Mouse (Mus musculus) hindbrain, embryonic 15.5 days (tissue): ENCODE measurements around the gene Zfp882. TPM values are rescaled to one million over a fixed set of nuclear protein-coding genes. Genes with fewer than 3 reads are reported as not detected.
A peak's percentile ranks its signal among the peaks of the same experiment; 100 is the strongest.
"Not testable (repeated sequence)": the region's sequence is repeated elsewhere in the genome, so short reads cannot be mapped to it uniquely, and the experiment has no call there.

Experiments
- ATAC-seq: fragments of 200-750 bp; cut with Nextera tagmentation; 2 replicates; pipeline ENCODE4 v1.8.0; 2017; ENCODE audit warnings: low read depth, moderate number of reproducible peaks, moderate TSS enrichment; ENCODE audit not compliant: low FRiP score
- H3K27ac ChIP-seq: fragments of 300-500 bp; sonication (generic); replicated peaks from 2 replicates; pipeline ENCODE4 v1.5.1; 2015; ENCODE audit warnings: mild to moderate bottlenecking, inconsistent platforms
- H3K27me3 ChIP-seq: fragments of 300-500 bp; sonication (generic); 2 replicates; pipeline ENCODE4 v1.6.1; 2015; ENCODE audit warnings: control low read depth, inconsistent platforms
- H3K36me3 ChIP-seq: fragments of 300-500 bp; sonication (generic); 2 replicates; pipeline ENCODE4 v1.6.1; 2015; ENCODE audit warnings: control low read depth, inconsistent platforms
- H3K4me1 ChIP-seq: fragments of 300-500 bp; sonication (generic); replicated peaks from 2 replicates; pipeline ENCODE4 v1.6.1; 2015; ENCODE audit warnings: control low read depth, inconsistent platforms
- H3K4me2 ChIP-seq: fragments of 300-500 bp; sonication (generic); 2 replicates; pipeline ENCODE4 v1.6.1; 2015; ENCODE audit warnings: moderate library complexity, mild to moderate bottlenecking, inconsistent platforms
- H3K4me3 ChIP-seq: fragments of 300-500 bp; sonication (generic); 2 replicates; pipeline ENCODE4 v1.5.1; 2015; ENCODE audit warnings: mild to moderate bottlenecking, inconsistent platforms
- H3K9ac ChIP-seq: fragments of 300-500 bp; sonication (generic); 2 replicates; pipeline ENCODE4 v1.6.1; 2015; ENCODE audit warnings: inconsistent platforms
- H3K9me3 ChIP-seq: fragments of 300-500 bp; sonication (generic); 2 replicates; pipeline ENCODE4 v1.6.1; 2016; ENCODE audit warnings: control low read depth, inconsistent platforms
- WGBS: fragments of 180-500 bp; shearing (Covaris S2); methylation state at CpG from one replicate; pipeline ENCODE4 v1.1.7; 2015; 5-methylcytosine and 5-hydroxymethylcytosine counted together
- polyA plus RNA-seq: library from polyadenylated mRNA; unstranded; fragments of >200 nt; fragmentation: Nextera tagmentation; extraction: Ambion mirVana; gene quantifications from 2 replicates; pipeline ENCODE4 v1.2.1, GENCODE M21; 2015

Zfp882 gene
- polyA plus RNA-seq, result 14.2 and 16.7 TPM in 2 replicates

DNA sequence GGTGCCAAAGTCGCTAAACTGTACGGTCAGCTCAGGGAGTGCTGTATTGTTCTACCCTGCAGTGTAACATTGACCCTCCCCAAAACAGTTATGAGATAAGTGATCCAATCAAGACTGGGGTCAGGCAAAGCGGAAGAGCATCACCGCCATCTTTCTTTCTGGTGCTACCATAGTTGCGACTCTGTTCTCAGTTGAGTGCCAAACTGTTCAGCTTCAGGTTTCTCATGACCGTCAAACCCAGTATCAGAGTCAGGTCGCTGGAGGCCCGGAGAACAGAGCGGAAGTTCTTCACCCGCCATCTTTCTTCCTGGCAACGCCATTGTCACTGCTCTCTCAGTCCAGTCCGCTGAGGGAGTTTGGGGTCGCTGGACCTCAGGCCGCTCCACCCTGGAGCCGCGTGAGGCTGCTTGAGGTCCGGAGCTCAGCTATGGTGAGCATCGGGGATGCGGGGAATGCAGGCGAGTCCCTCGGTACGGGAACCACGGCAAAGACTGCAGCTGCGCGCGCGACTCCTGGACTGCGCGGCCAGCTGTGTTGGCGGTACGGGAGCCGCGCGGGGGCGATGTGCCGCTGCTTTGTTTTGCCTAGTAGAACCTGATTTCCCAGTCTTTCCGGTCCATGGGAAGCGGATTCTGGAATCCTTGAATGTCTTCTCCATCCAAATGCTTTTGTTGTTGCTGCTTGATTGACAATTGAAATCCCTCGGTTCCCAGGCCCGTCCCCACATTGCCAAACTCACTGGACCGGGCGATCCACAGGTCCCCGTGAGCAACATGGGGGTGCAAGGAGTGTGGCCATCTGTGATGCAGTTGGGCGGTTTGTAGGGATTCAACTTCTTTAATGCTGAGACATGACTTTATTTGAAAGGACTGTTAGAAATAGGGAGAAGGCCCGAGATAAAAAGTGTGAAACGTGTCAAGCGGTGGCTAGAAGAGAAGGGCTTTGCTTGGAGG, at the start of gene Zfp882, which contains the start of gene Zfp617:
TSS of gene Zfp882 (plus strand) at position 300 of the 953 bp plus-strand sequence.
TSS of gene Zfp617 (plus strand) at position 327 of the 953 bp plus-strand sequence.
- Histone ChIP-seq H3K36me3 (peaks cover 7% of the 10 kb centered on the region), H3K27me3 (0 out of 2 replicates have a peak, but pooled peaks cover 2% of the 10 kb centered on the region), H3K4me1 (peaks cover 19% of the 10 kb centered on the region), H3K9me3 (no peaks in the 10 kb centered on the region), H3K4me2 (peak within 1 kb of the TSS; percentile 51), H3K4me3 (peak within 1 kb of the TSS; percentile 71), H3K27ac (peak within 1 kb of the TSS; percentile 99), H3K9ac (peak within 1 kb of the TSS; percentile 92)
- peak; percentile 98 for ATAC-seq
- 2% methylated on average over 47 of the region's 47 CpGs for WGBS

DNA sequence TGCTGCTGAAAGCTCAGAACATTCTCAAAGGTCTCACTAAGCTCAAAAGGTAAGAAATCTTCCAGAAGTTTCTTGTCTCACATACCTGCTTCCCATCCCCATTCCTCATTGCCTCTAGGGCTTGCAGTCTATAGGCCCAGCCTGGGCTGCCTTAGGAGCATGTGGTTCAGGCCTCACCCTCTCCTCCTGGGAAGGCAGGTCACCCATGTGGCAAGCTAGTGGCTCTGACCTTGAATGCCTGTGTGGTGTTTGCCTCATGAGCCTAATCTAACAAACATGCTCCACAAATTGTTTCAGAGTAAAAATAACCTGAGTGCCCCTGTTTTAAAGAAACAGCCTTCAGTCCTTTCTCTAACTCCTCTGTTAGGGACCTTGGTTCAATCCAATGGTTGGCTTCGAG, 46.9 kb upstream of the Zfp882 start:
- ATAC-seq, result not testable (repeated sequence)
- WGBS, result 77% methylated on average over 1 of the region's 1 CpGs

GRCm38 (mm10) chr8:71862038-71862437, 46.4 kb upstream of the Zfp882 start:
- not testable (repeated sequence) for H3K9me3 ChIP-seq, H3K4me2 ChIP-seq, H3K27me3 ChIP-seq, H3K27ac ChIP-seq, ATAC-seq, H3K4me3 ChIP-seq, H3K36me3 ChIP-seq, H3K9ac ChIP-seq, H3K4me1 ChIP-seq

More for the DNA sequence above, 46.9 kb upstream of the Zfp882 start:
- not testable (repeated sequence) for H3K27me3 ChIP-seq, H3K36me3 ChIP-seq, H3K9me3 ChIP-seq, H3K9ac ChIP-seq, H3K4me1 ChIP-seq, H3K4me3 ChIP-seq, H3K27ac ChIP-seq, H3K4me2 ChIP-seq

GRCm38 (mm10) chr8:71881618-71882274, 26.7 kb upstream of the Zfp882 start, which contains the start of gene Zfp709:
Zfp709 (plus strand) TSS chr8:71882019.
- Histone ChIP-seq H3K27me3 (no peaks in the 10 kb centered on the region), H3K4me2 (peak within 1 kb of the TSS; percentile 80), H3K36me3 (peaks cover 22% of the 10 kb centered on the region), H3K9me3 (peaks cover 11% of the 10 kb centered on the region; the same call in 1 of the 2 replicates), H3K4me1 (peaks cover 15% of the 10 kb centered on the region), H3K4me3 (peak within 1 kb of the TSS; percentile 75), H3K27ac (peak within 1 kb of the TSS; percentile 79), H3K9ac (peak within 1 kb of the TSS; percentile 85)
- WGBS, result 4% methylated on average over 34 of the region's 45 CpGs
- peak; percentile 97 for ATAC-seq

DNA sequence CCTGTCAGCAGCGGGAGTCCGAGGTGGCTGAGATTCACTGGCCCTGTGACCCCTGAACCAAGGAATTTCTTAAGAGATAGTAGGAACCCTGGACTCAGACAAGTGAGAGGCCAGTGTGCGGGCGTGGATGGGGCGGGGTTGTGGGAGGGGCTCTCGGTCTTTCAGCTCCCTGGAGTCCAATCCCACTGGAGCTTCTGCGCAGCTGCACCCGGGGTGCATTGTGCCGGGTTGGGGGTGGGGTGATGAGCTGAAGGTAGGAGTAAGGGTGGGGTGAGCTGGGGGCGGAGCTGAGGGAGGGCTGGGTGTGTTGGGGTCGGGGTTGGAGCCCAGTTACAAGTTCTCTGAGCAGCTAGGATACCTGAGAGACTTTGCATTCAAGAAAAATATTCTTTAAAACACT, 7.7 kb upstream of the Zfp882 start:
- not testable (repeated sequence) for ATAC-seq, H3K36me3 ChIP-seq
- 31% methylated on average over 11 of the region's 11 CpGs for WGBS

GRCm38 (mm10) chr8:71903084-71903483, 5.3 kb upstream of the Zfp882 start:
- H3K36me3 ChIP-seq, H3K27me3 ChIP-seq, H3K4me1 ChIP-seq, ATAC-seq, H3K4me3 ChIP-seq, H3K9ac ChIP-seq, H3K4me2 ChIP-seq, H3K9me3 ChIP-seq, H3K27ac ChIP-seq: not testable (repeated sequence)
- 73% methylated on average over 1 of the region's 1 CpGs for WGBS

More for the DNA sequence above, 7.7 kb upstream of the Zfp882 start:
- not testable (repeated sequence) for H3K4me3 ChIP-seq, H3K4me1 ChIP-seq, H3K27me3 ChIP-seq, H3K27ac ChIP-seq, H3K9ac ChIP-seq, H3K4me2 ChIP-seq, H3K9me3 ChIP-seq

- H3K9ac ChIP-seq, result no peak overlapping the region
- WGBS, result 96% methylated on average over 1 of the region's 1 CpGs
- no peak overlapping the region for H3K27ac ChIP-seq
- H3K4me1 ChIP-seq, result peaks cover 19% of the 10 kb centered on the region
- no peak overlapping the region for H3K4me2 ChIP-seq
- H3K27me3 ChIP-seq, result 0 out of 2 replicates have a peak, but pooled peaks cover 2% of the 10 kb centered on the region
- no peaks in the 10 kb centered on the region for H3K9me3 ChIP-seq
- H3K36me3 ChIP-seq, result no peaks in the 10 kb centered on the region
- no peak overlapping the region for H3K4me3 ChIP-seq
- ATAC-seq, result no peak
These were observed 1.6 kb upstream of the Zfp882 start for GRCm38 (mm10) chr8:71906809-71907208.

GRCm38 (mm10) chr8:71907798-71908257, 580 bp upstream of the Zfp882 start:
- H3K9me3 ChIP-seq, result no peaks in the 10 kb centered on the region
- no peak overlapping the region for H3K9ac ChIP-seq
- peaks cover 19% of the 10 kb centered on the region for H3K4me1 ChIP-seq
- WGBS, result 98% methylated on average over 5 of the region's 5 CpGs
- H3K4me2 ChIP-seq, result peak overlapping the region; percentile 51
- H3K27me3 ChIP-seq, result 0 out of 2 replicates have a peak, but pooled peaks cover 2% of the 10 kb centered on the region
- ATAC-seq, result no peak
- peak overlapping the region; percentile 71 for H3K4me3 ChIP-seq
- H3K27ac ChIP-seq, result peak overlapping the region; percentile 99
- peaks cover 1% of the 10 kb centered on the region; the same call in 1 of the 2 replicates for H3K36me3 ChIP-seq

DNA sequence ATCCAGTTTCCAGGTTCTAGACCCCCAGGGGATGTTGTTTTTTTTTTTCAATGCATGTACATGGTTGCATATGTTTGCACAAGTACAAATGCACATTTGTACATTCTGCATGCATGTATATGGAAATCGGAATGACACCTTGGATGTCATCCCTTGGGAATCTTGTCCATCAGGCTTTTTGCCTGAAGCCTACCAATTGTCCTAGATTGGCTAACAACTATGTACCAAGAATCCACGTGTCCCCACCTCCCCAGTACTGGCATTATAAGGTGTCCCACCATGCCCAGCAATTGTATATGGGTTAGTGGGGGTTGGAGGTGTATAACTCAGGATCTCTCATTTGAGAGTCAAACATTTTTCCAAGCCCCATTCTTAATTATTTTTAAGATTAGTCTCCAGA, 3.9 kb downstream of the Zfp882 start:
- H3K9me3 ChIP-seq, result no peaks in the 10 kb centered on the region
- no peak overlapping the region for H3K4me2 ChIP-seq
- H3K27ac ChIP-seq, result no peak overlapping the region

GRCm38 (mm10) chr8:71922567-71923401, 14.4 kb downstream of the Zfp882 start:
- Histone ChIP-seq H3K4me1 (peaks cover 14% of the 10 kb centered on the region), H3K27me3 (no peaks in the 10 kb centered on the region), H3K4me2 (peak overlapping the region; percentile 64), H3K4me3 (peak overlapping the region; percentile 79), H3K9ac (peak overlapping the region; percentile 69), H3K27ac (peak overlapping the region; percentile 96), H3K36me3 (no peaks in the 10 kb centered on the region), H3K9me3 (no peaks in the 10 kb centered on the region)
- ATAC-seq, result peak; percentile 99
- under 1% methylated on average over 57 of the region's 57 CpGs for WGBS

More for the DNA sequence above, 3.9 kb downstream of the Zfp882 start:
- Histone ChIP-seq H3K27me3 (no peaks in the 10 kb centered on the region), H3K9ac (no peak overlapping the region), H3K4me3 (no peak overlapping the region), H3K4me1 (peaks cover 19% of the 10 kb centered on the region), H3K36me3 (peaks cover 33% of the 10 kb centered on the region)
- WGBS, result 84% methylated on average over 2 of the region's 2 CpGs
- ATAC-seq, result no peak

GRCm38 (mm10) chr8:71925791-71926190, 17.4 kb downstream of the Zfp882 start:
- Histone ChIP-seq H3K27me3 (no peaks in the 10 kb centered on the region), H3K4me1 (peaks cover 14% of the 10 kb centered on the region), H3K9me3 (no peaks in the 10 kb centered on the region), H3K4me3 (no peak overlapping the region), H3K9ac (no peak overlapping the region), H3K27ac (no peak overlapping the region), H3K4me2 (no peak overlapping the region), H3K36me3 (peaks cover 20% of the 10 kb centered on the region)
- WGBS, result 96% methylated on average over 5 of the region's 5 CpGs
- no peak for ATAC-seq
